Mouse (Mus musculus) lung, postnatal 0 days (tissue): ENCODE results near the gene Tchhl1.

ENCODE experiments used
- CTCF ChIP-seq: IDR thresholded peaks from 2 replicates; pipeline ENCODE4 v1.5.1; 2016; ENCODE audit warnings: antibody characterized with exemption, mild to moderate bottlenecking
- EP300 ChIP-seq: IDR thresholded peaks from 2 replicates; pipeline ENCODE4 v1.6.1; 2016; ENCODE audit warnings: antibody characterized with exemption, mild to moderate bottlenecking, control low read depth

GRCm38 (mm10) chr3:93511801-93512200, 43.2 kb downstream of the Tchhl1 start:
- TF ChIP-seq EP300 (no peak), CTCF (no peak)
